In the genomic region with DNA sequence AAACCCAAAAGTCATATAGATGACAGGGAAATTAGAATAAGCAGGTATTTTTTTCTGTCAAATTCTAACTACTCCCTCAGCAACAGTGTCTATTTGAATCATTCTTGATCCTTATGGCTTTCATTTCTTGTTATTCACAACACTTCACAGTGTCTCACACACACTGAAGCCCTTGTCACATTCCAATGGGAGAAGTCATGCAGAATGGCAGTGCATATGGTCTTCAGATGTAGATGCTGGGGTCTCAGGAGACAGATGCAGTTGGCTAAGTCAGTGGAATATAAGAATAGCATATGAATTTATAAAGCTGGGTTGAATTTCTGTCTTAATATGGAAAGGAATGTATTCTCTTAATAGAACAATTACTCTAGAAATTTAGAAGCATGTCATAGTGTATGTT, we compare ENCODE assay signal across 25 mouse cellular contexts. TPM values are rescaled to one million over a fixed set of nuclear protein-coding genes. Genes with fewer than 3 reads are reported as not detected.
DNase-seq lines count a peak whose midpoint lies in the region; ATAC-seq and TF ChIP-seq lines count a peak whose summit lies in the region.
"Had no signal": no experiment of that assay in that cellular context is flagged by ENCODE, and none has a peak within 500 bp of the region (broad histone marks: within the 10 kb centered on the region; RNA-seq: fewer than 3 reads in every experiment).

No protein-coding gene starts in this region.

- H3K36me3 ChIP-seq in embryonic facial prominence, embryonic 14.5 days (ENCODE audit: control insufficient read depth, insufficient read depth, low read length), result no peaks in the 10 kb centered on the region
- H3K36me3 ChIP-seq in embryonic facial prominence, embryonic 10.5 days (replicated peaks), result no peaks in the 10 kb centered on the region
- no peaks in the 10 kb centered on the region for H3K36me3 ChIP-seq in embryonic facial prominence, embryonic 15.5 days
- H3K36me3 ChIP-seq in macrophage (ENCODE audit: inconsistent target), result no peaks in the 10 kb centered on the region
- no peaks in the 10 kb centered on the region for H3K36me3 ChIP-seq in kidney, embryonic 15.5 days
- H3K36me3 ChIP-seq: embryonic facial prominence, embryonic 12.5 days; forebrain, embryonic 10.5 days; heart, embryonic 13.5 days; hindbrain, embryonic 12.5 days had no signal

- peak; percentile 88 for DNase-seq in embryonic facial prominence, embryonic 14.5 days (ENCODE audit: low spot score)
- DNase-seq in embryonic facial prominence, embryonic 10.5 days (ENCODE audit: low spot score), result no peak
- DNase-seq in 3T3-L1 (ENCODE audit: low read depth, low spot score), result peak; percentile 91
- no peak for DNase-seq in thymus, postnatal 10 days (ENCODE audit: low spot score in 2 of 2)
- DNase-seq in lung, adult 2 months, result no peak
- DNase-seq: adrenal gland, adult 8-10 months; adrenal gland, postnatal 36 days; cerebellum, adult 11 months; cerebellum, adult 8-10 months; cerebellum, postnatal 14 days; embryo, embryonic 11 days; gastrocnemius, adult 2 months; gastrocnemius, postnatal 25 days; heart, postnatal 10 days; heart, postnatal 4 days had no signal

- TF ChIP-seq CTCF in lung, adult 2 months (IDR thresholded peaks at IDR 0.05; ENCODE audit: insufficient read depth, low read length), result no peak

- peak; percentile 82 for ATAC-seq in embryonic facial prominence, embryonic 14.5 days (ENCODE audit: low read depth)
- ATAC-seq in embryonic facial prominence, embryonic 15.5 days (ENCODE audit: insufficient number of reproducible peaks, low FRiP score, low TSS enrichment, low read depth), result peak; percentile 71; the same call in 1 of the 2 replicates
- no peak for ATAC-seq in kidney, embryonic 15.5 days (replicated peaks; ENCODE audit: low FRiP score)
- ATAC-seq: forebrain, embryonic 14.5 days had no signal

- H3K27me3 ChIP-seq in embryonic facial prominence, embryonic 14.5 days (replicated peaks; ENCODE audit: control insufficient read depth, insufficient read depth, low read length), result no peaks in the 10 kb centered on the region
- no peaks in the 10 kb centered on the region for H3K27me3 ChIP-seq in embryonic facial prominence, embryonic 10.5 days (replicated peaks; ENCODE audit: low read depth, poor library complexity, severe bottlenecking)
- no peaks in the 10 kb centered on the region for H3K27me3 ChIP-seq in embryonic facial prominence, embryonic 15.5 days
- no peaks in the 10 kb centered on the region for H3K27me3 ChIP-seq in kidney, embryonic 15.5 days
- H3K27me3 ChIP-seq: CH12.LX; embryonic facial prominence, embryonic 12.5 days; heart, embryonic 13.5 days; hindbrain, embryonic 12.5 days had no signal

- H3K27ac ChIP-seq in embryonic facial prominence, embryonic 14.5 days (replicated peaks; ENCODE audit: low read depth, low read length), result no peak overlapping the region
- H3K27ac ChIP-seq in embryonic facial prominence, embryonic 10.5 days (replicated peaks), result no peak overlapping the region
- no peak overlapping the region for H3K27ac ChIP-seq in embryonic facial prominence, embryonic 15.5 days (replicated peaks)
- H3K27ac ChIP-seq in macrophage, result peak overlapping the region; percentile 91
- no peak overlapping the region for H3K27ac ChIP-seq in kidney, embryonic 15.5 days
- H3K27ac ChIP-seq: forebrain, embryonic 10.5 days; gastrocnemius, adult 2 months; hindbrain, embryonic 12.5 days had no signal

- peaks cover 18% of the 10 kb centered on the region for H3K4me1 ChIP-seq in embryonic facial prominence, embryonic 14.5 days (ENCODE audit: control insufficient read depth, insufficient read depth, low read length)
- peaks cover 6% of the 10 kb centered on the region for H3K4me1 ChIP-seq in embryonic facial prominence, embryonic 10.5 days
- peaks cover 20% of the 10 kb centered on the region for H3K4me1 ChIP-seq in embryonic facial prominence, embryonic 15.5 days
- H3K4me1 ChIP-seq in kidney, embryonic 15.5 days, result 0 out of 2 replicates have a peak, but pooled peaks cover 2% of the 10 kb centered on the region
- peaks cover 2% of the 10 kb centered on the region for H3K4me1 ChIP-seq in lung, adult 2 months (ENCODE audit: control insufficient read depth, insufficient read depth, low read length)
- H3K4me1 ChIP-seq: hindbrain, embryonic 12.5 days had no signal

- H3K79me2 ChIP-seq in macrophage (ENCODE audit: inconsistent target), result no peaks in the 10 kb centered on the region

- no peak overlapping the region for H3K9ac ChIP-seq in embryonic facial prominence, embryonic 14.5 days (ENCODE audit: low read depth, low read length)
- H3K9ac ChIP-seq in embryonic facial prominence, embryonic 15.5 days, result no peak overlapping the region
- no peak overlapping the region for H3K9ac ChIP-seq in kidney, embryonic 15.5 days
- H3K9ac ChIP-seq: embryonic facial prominence, embryonic 12.5 days; heart, embryonic 13.5 days; hindbrain, embryonic 12.5 days had no signal

- no peaks in the 10 kb centered on the region for H3K9me3 ChIP-seq in embryonic facial prominence, embryonic 14.5 days (ENCODE audit: control insufficient read depth, low read length)
- no peaks in the 10 kb centered on the region for H3K9me3 ChIP-seq in embryonic facial prominence, embryonic 10.5 days
- no peaks in the 10 kb centered on the region for H3K9me3 ChIP-seq in embryonic facial prominence, embryonic 15.5 days (replicated peaks)
- no peaks in the 10 kb centered on the region for H3K9me3 ChIP-seq in kidney, embryonic 15.5 days (replicated peaks)
- H3K9me3 ChIP-seq: embryonic facial prominence, embryonic 12.5 days; forebrain, embryonic 10.5 days; heart, embryonic 13.5 days; hindbrain, embryonic 12.5 days had no signal

- H3K4me3 ChIP-seq in embryonic facial prominence, embryonic 14.5 days (ENCODE audit: low read depth, low read length), result no peak overlapping the region
- no peak overlapping the region for H3K4me3 ChIP-seq in embryonic facial prominence, embryonic 10.5 days
- H3K4me3 ChIP-seq in embryonic facial prominence, embryonic 15.5 days (replicated peaks), result no peak overlapping the region
- H3K4me3 ChIP-seq in macrophage (ENCODE audit: inconsistent target), result no peak overlapping the region
- no peak overlapping the region for H3K4me3 ChIP-seq in kidney, embryonic 15.5 days (replicated peaks)
- no peak overlapping the region for H3K4me3 ChIP-seq in lung, adult 2 months (replicated peaks; ENCODE audit: extremely low read depth, low read depth, low read length)
- H3K4me3 ChIP-seq: embryonic facial prominence, embryonic 12.5 days; erythroblast, embryonic 14.5 days; forebrain, embryonic 10.5 days; gastrocnemius, adult 2 months; heart, embryonic 13.5 days; hindbrain, embryonic 12.5 days had no signal

- no peak for TF ChIP-seq POLR2A in lung, adult 2 months (IDR thresholded peaks at IDR 0.05; ENCODE audit: borderline replicate concordance, extremely low read depth, low read depth, low read length)

- H3K4me2 ChIP-seq in embryonic facial prominence, embryonic 14.5 days (ENCODE audit: low read depth, low read length), result no peak overlapping the region
- H3K4me2 ChIP-seq in embryonic facial prominence, embryonic 15.5 days (replicated peaks), result no peak overlapping the region
- no peak overlapping the region for H3K4me2 ChIP-seq in kidney, embryonic 15.5 days
- H3K4me2 ChIP-seq: embryonic facial prominence, embryonic 12.5 days; heart, embryonic 13.5 days; hindbrain, embryonic 12.5 days had no signal

RNA-seq across cellular contexts. Expression of gene Trdmt1, which starts 11.8 kb away (rescaled TPM):
- 11.5 and 16.8 TPM in 2 replicates for polyA plus RNA-seq in embryonic facial prominence, embryonic 14.5 days (2014; fragmentation: Nextera tagmentation; extraction: Ambion mirVana)
- 7.5 TPM in 2 replicates for polyA plus RNA-seq in embryonic facial prominence, embryonic 10.5 days (2016; fragmentation: Nextera tagmentation; extraction: Ambion mirVana)
- polyA plus RNA-seq in embryonic facial prominence, embryonic 15.5 days (2015; fragmentation: Nextera tagmentation; extraction: Ambion mirVana), result 7.7 and 9.3 TPM in 2 replicates
- total RNA-seq in macrophage (2018; cell fraction: chromatin; rRNA removed), result 10 to 100 TPM in 3 of 26 experiments, 1 to 10 TPM in 23; 2.1 to 11.2 (median 7.7) TPM
- total RNA-seq in macrophage (2018; cell fraction: cytosol; rRNA removed), result 1 to 10 TPM; 3.5 to 6.7 (median 4.7) TPM
- total RNA-seq in macrophage (2018; cell fraction: nucleus; rRNA removed), result 1 to 10 TPM; 2.4 to 9.7 (median 4.9) TPM
- 6.1 to 7.7 TPM (median 6.1 TPM) in 3 replicates for polyA plus RNA-seq in macrophage (2018)
- 13.4 and 13.9 TPM in 2 replicates for polyA plus RNA-seq in kidney, embryonic 15.5 days (2015; fragmentation: Nextera tagmentation; extraction: Ambion mirVana)
- 2.2 and 4.2 TPM in 2 replicates for polyA plus RNA-seq in lung, adult 2 months (2012; rRNA removed)

RNA-seq across cellular contexts. Expression of gene Vim, which starts 17.5 kb away (rescaled TPM):
- 1,242 and 1,248 TPM in 2 replicates for polyA plus RNA-seq in embryonic facial prominence, embryonic 14.5 days (2014; fragmentation: Nextera tagmentation; extraction: Ambion mirVana)
- polyA plus RNA-seq in embryonic facial prominence, embryonic 10.5 days (2016; fragmentation: Nextera tagmentation; extraction: Ambion mirVana), result 433 and 466 TPM in 2 replicates
- 1,081 and 1,117 TPM in 2 replicates for polyA plus RNA-seq in embryonic facial prominence, embryonic 15.5 days (2015; fragmentation: Nextera tagmentation; extraction: Ambion mirVana)
- 1,000 to 10,000 TPM in 11 of 26 experiments, 100 to 1,000 TPM in 15; 356 to 3,689 (median 853) TPM for total RNA-seq in macrophage (2018; cell fraction: chromatin; rRNA removed)
- 1,000 to 10,000 TPM; 1,475 to 4,121 (median 2,080) TPM for total RNA-seq in macrophage (2018; cell fraction: cytosol; rRNA removed)
- 1,000 to 10,000 TPM in 22 of 26 experiments, 100 to 1,000 TPM in 4; 768 to 3,052 (median 1,507) TPM for total RNA-seq in macrophage (2018; cell fraction: nucleus; rRNA removed)
- 760 to 2,516 TPM (median 1,050 TPM) in 3 replicates for polyA plus RNA-seq in macrophage (2018)
- polyA plus RNA-seq in kidney, embryonic 15.5 days (2015; fragmentation: Nextera tagmentation; extraction: Ambion mirVana), result 484 and 516 TPM in 2 replicates
- 1,792 and 2,353 TPM in 2 replicates for polyA plus RNA-seq in lung, adult 2 months (2012; rRNA removed)

Comparison
In these comparisons a context has a peak if more than half of its experiments do, and no peak if none do; other contexts are left out.
1. DNase-seq: peak in embryonic facial prominence, embryonic 14.5 days (single experiment) and 3T3-L1 (single experiment); none in embryonic facial prominence, embryonic 10.5 days (single experiment), thymus, postnatal 10 days (0 of 2) and lung, adult 2 months (single experiment).